Mouse (Mus musculus) CH12.LX (cell line): ENCODE data around the gene Rxfp4.

Source experiments
- CHD2 ChIP-seq: IDR thresholded peaks from 2 replicates; pipeline ENCODE4 v1.6.1; 2011; ENCODE audit warnings: low read length, improper control_type of control experiment
- EP300 ChIP-seq: IDR thresholded peaks from 2 replicates; pipeline ENCODE4 v1.6.1; 2011; ENCODE audit warnings: low read length, improper control_type of control experiment
- MAX ChIP-seq: IDR thresholded peaks from 2 replicates; pipeline ENCODE4 v1.6.1; 2011; ENCODE audit warnings: low read length, improper control_type of control experiment
- POLR2A ChIP-seq: IDR thresholded peaks from 2 replicates; pipeline ENCODE4 v1.6.1; 2011; ENCODE audit warnings: low read depth, mild to moderate bottlenecking, improper control_type of control experiment, low read length
- RCOR1 ChIP-seq: conservative IDR thresholded peaks from 2 replicates; pipeline ENCODE4 v1.6.1; 2012; ENCODE audit warnings: low read depth, mild to moderate bottlenecking, inconsistent platforms, low read length, improper control_type of control experiment
- TBP ChIP-seq: conservative IDR thresholded peaks from 2 replicates; pipeline ENCODE4 v1.6.1; 2011; ENCODE audit warnings: low read depth, low read length, improper control_type of control experiment

GRCm38 (mm10) chr3:88651669-88652618, 998 bp downstream of the Rxfp4 start:
- TF ChIP-seq POLR2A, result no peak
- TF ChIP-seq EP300, result peak; percentile 90
- TF ChIP-seq TBP, result no peak
- no peak for TF ChIP-seq RCOR1
- no peak for TF ChIP-seq CHD2
- TF ChIP-seq MAX, result no peak; the same call in 1 of the 2 replicates
